Mouse (Mus musculus): ENCODE results near the gene Ric3. TPM values are rescaled to one million over a fixed set of nuclear protein-coding genes. Genes with fewer than 3 reads are reported as not detected.
A peak's percentile ranks its signal among the peaks of the same experiment; 100 is the strongest.

The Ric3 gene
- polyA plus RNA-seq, 1 experiment from 2014 or later, result 38.0 TPM

DNA sequence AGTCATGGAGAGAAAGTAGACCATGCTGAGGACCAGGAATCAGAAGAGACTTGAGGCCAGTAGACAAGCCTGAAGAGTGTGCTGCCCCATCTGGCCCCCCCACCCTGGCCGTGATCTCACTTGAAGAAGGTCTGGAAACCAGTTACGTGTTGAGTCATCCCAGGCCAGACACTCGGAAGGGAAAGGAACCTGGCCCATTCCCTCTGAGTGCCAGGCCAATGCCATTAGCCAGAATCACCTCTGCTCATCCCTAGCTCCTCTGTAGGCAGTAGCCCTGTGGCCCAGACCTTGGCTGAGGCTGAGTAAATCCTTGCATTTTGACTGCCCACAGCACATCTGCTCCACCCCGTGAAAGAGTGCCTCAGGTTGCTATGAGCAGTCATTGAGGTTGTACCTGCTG is 81.2 kb downstream of the Ric3 start:
- H3K27me3 ChIP-seq (ENCODE audit: control insufficient read depth, insufficient read depth, low read depth, low read length), result no peaks in the 10 kb centered on the region
- no peaks in the 10 kb centered on the region for H3K9me3 ChIP-seq (replicated peaks; ENCODE audit: control insufficient read depth, low read length, poor library complexity, severe bottlenecking)
- no peak overlapping the region for H3K27ac ChIP-seq (ENCODE audit: low read length)
- 90% methylated on average over 4 of the region's 4 CpGs for WGBS
- no peaks in the 10 kb centered on the region for H3K4me1 ChIP-seq (ENCODE audit: control insufficient read depth, insufficient read depth, low read length)
- ATAC-seq, result no peak
- no peak overlapping the region for H3K4me3 ChIP-seq (ENCODE audit: low read depth, low read length)
- no peaks in the 10 kb centered on the region for H3K36me3 ChIP-seq (ENCODE audit: control insufficient read depth, insufficient read depth, low read length)
- no peak overlapping the region for H3K4me2 ChIP-seq (ENCODE audit: low read length)
- H3K9ac ChIP-seq (ENCODE audit: low read depth, low read length), result no peak overlapping the region

DNA sequence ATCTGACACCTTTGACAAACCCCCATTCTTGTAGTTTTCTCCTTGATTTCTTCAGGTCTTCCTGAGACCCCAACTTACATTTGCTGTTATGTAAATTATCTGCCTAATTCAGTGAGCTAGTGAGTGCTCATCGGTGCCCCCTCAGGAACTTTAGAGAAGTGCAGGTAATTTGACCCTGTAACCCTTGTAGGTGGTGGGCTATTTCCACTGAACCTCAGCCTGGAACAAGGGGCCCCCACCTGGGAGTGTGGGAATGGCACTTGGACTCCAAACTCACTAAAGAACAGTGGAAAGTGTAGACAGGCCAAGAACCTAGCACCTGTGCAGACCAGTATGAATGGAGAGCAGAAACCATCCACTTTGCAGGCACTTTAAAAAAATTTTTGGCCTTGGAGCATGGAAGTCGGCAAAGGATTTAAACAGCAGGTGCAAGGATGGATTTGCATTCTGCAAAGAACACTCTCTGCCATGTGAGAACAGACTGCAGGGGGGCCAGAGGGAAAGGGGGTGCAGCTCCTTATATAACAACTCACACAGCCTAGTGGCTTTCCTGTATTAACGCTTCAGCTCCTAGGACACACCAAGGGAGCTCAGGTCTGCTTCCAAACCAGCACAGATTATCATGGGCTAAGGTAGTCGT is 82.7 kb downstream of the Ric3 start:
- 0 out of 2 replicates have a peak, but pooled peaks have one; percentile 44 for ATAC-seq
- 39% methylated on average over 4 of the region's 4 CpGs for whole genome bisulfite sequencing
- no peak overlapping the region for H3K9ac ChIP-seq (ENCODE audit: low read depth, low read length)
- H3K27me3 ChIP-seq (ENCODE audit: control insufficient read depth, insufficient read depth, low read depth, low read length), result no peaks in the 10 kb centered on the region
- no peaks in the 10 kb centered on the region for H3K36me3 ChIP-seq (ENCODE audit: control insufficient read depth, insufficient read depth, low read length)
- no peak overlapping the region for H3K27ac ChIP-seq (ENCODE audit: low read length)
- no peaks in the 10 kb centered on the region for H3K4me1 ChIP-seq (ENCODE audit: control insufficient read depth, insufficient read depth, low read length)
- no peaks in the 10 kb centered on the region for H3K9me3 ChIP-seq (replicated peaks; ENCODE audit: control insufficient read depth, low read length, poor library complexity, severe bottlenecking)
- no peak overlapping the region for H3K4me3 ChIP-seq (ENCODE audit: low read depth, low read length)
- no peak overlapping the region for H3K4me2 ChIP-seq (ENCODE audit: low read length)

DNA sequence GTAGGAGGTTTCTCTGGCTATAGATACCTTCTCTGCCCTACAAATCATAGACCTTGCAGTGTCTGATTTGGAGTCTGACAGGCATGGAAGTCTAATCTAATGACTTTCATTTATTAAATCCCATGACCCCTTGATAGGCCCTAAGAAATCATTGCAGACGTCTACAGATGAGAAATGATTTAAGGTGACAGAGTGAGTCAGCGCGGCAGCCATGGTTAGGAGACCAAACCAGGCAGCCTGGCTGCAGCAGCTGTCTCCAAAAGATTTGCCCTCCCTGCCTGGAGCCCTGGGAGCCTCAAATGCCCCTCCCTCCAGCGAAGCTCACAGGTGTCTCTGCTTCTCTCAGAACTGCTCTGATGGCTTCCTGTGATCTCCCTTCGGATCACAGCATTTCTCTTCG is 87.0 kb downstream of the Ric3 start:
- H3K4me1 ChIP-seq (ENCODE audit: control insufficient read depth, insufficient read depth, low read length), result no peaks in the 10 kb centered on the region
- no peak overlapping the region for H3K9ac ChIP-seq (ENCODE audit: low read depth, low read length)
- no peak for ATAC-seq
- 71% methylated on average over 6 of the region's 6 CpGs for WGBS
- H3K4me2 ChIP-seq (ENCODE audit: low read length), result no peak overlapping the region
- H3K27me3 ChIP-seq (ENCODE audit: control insufficient read depth, insufficient read depth, low read depth, low read length), result no peaks in the 10 kb centered on the region
- H3K27ac ChIP-seq (ENCODE audit: low read length), result no peak overlapping the region
- no peaks in the 10 kb centered on the region for H3K36me3 ChIP-seq (ENCODE audit: control insufficient read depth, insufficient read depth, low read length)
- H3K4me3 ChIP-seq (ENCODE audit: low read depth, low read length), result no peak overlapping the region
- no peaks in the 10 kb centered on the region for H3K9me3 ChIP-seq (replicated peaks; ENCODE audit: control insufficient read depth, low read length, poor library complexity, severe bottlenecking)

DNA sequence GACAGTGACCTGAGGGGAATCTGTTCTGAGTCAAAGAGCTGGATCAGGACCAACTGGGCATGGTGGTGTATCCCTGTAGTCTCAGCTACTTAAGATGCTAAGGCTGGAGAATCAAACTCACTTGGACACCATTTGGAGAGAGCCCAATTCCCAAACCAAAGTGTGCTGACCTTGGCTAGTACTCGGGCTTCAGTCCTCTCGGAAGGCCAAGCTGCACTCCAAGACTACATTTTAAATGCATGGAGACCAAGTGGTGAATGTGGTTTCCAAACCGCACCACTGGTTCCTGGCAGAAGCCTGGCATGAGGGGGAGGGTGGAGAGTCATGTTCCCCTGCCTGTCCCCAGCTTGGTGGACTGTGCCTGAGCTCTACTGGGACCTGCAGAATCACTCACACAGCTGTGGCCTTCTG is 89.2 kb downstream of the Ric3 start:
- 88% methylated on average over 3 of the region's 3 CpGs for WGBS
- H3K27me3 ChIP-seq (ENCODE audit: control insufficient read depth, insufficient read depth, low read depth, low read length), result no peaks in the 10 kb centered on the region
- no peak overlapping the region for H3K4me3 ChIP-seq (ENCODE audit: low read depth, low read length)
- H3K9ac ChIP-seq (ENCODE audit: low read depth, low read length), result no peak overlapping the region
- no peaks in the 10 kb centered on the region for H3K36me3 ChIP-seq (ENCODE audit: control insufficient read depth, insufficient read depth, low read length)
- no peaks in the 10 kb centered on the region for H3K4me1 ChIP-seq (ENCODE audit: control insufficient read depth, insufficient read depth, low read length)
- no peak overlapping the region for H3K27ac ChIP-seq (ENCODE audit: low read length)
- ATAC-seq, result no peak
- H3K4me2 ChIP-seq (ENCODE audit: low read length), result no peak overlapping the region
- H3K9me3 ChIP-seq (replicated peaks; ENCODE audit: control insufficient read depth, low read length, poor library complexity, severe bottlenecking), result no peaks in the 10 kb centered on the region

DNA sequence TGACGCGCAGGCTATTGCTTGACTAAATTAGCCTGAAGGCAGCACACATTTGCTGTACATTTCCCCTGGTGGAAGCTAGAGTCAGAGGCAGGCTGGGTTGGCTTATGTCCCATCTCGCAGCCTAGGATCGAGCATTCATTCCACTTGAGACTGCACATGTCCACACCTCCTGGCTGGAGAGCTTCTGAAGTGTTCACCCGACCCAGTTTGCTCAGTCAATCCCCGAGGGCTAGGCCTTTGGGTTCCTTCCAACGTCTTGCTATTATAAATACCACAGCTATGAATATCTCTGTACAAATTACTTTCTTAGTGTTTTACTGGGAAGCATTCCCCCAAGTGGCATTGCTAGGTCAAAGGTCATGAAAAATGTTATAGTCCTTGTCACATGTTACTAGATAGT is 89.9 kb downstream of the Ric3 start:
- Histone ChIP-seq H3K4me1 (ENCODE audit: control insufficient read depth, insufficient read depth, low read length) (no peaks in the 10 kb centered on the region), H3K27ac (ENCODE audit: low read length) (no peak overlapping the region), H3K4me2 (ENCODE audit: low read length) (no peak overlapping the region), H3K9me3 (replicated peaks; ENCODE audit: control insufficient read depth, low read length, poor library complexity, severe bottlenecking) (no peaks in the 10 kb centered on the region), H3K36me3 (ENCODE audit: control insufficient read depth, insufficient read depth, low read length) (no peaks in the 10 kb centered on the region), H3K4me3 (ENCODE audit: low read depth, low read length) (no peak overlapping the region), H3K9ac (ENCODE audit: low read depth, low read length) (no peak overlapping the region), H3K27me3 (ENCODE audit: control insufficient read depth, insufficient read depth, low read depth, low read length) (no peaks in the 10 kb centered on the region)
- 80% methylated on average over 7 of the region's 7 CpGs for WGBS
- no peak for ATAC-seq

DNA sequence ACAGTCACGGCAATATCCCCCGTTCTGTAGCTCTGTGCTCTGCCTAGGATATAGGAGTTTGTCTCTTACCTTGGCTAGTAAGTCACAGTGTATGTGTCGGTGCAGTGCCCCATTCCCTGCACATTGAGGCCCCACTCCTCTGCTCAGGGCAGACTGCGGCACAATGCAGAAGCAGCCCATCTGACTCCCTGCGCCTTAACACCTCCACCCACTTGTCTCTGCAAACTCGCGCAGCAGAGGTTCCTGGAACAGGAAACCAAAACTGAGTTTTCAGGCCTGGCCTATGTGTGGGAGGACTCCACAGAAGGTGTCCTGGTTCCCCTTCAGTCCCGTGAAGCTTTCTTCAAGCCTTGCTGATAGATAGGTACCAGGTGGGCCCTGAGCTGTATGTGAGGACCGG is 91.9 kb downstream of the Ric3 start:
- Histone ChIP-seq H3K27me3 (ENCODE audit: control insufficient read depth, insufficient read depth, low read depth, low read length) (no peaks in the 10 kb centered on the region), H3K9me3 (replicated peaks; ENCODE audit: control insufficient read depth, low read length, poor library complexity, severe bottlenecking) (no peaks in the 10 kb centered on the region), H3K9ac (ENCODE audit: low read depth, low read length) (no peak overlapping the region), H3K4me1 (ENCODE audit: control insufficient read depth, insufficient read depth, low read length) (no peaks in the 10 kb centered on the region), H3K36me3 (ENCODE audit: control insufficient read depth, insufficient read depth, low read length) (no peaks in the 10 kb centered on the region), H3K4me3 (ENCODE audit: low read depth, low read length) (no peak overlapping the region), H3K4me2 (ENCODE audit: low read length) (no peak overlapping the region), H3K27ac (ENCODE audit: low read length) (no peak overlapping the region)
- ATAC-seq, result no peak
- 87% methylated on average over 9 of the region's 9 CpGs for WGBS

DNA sequence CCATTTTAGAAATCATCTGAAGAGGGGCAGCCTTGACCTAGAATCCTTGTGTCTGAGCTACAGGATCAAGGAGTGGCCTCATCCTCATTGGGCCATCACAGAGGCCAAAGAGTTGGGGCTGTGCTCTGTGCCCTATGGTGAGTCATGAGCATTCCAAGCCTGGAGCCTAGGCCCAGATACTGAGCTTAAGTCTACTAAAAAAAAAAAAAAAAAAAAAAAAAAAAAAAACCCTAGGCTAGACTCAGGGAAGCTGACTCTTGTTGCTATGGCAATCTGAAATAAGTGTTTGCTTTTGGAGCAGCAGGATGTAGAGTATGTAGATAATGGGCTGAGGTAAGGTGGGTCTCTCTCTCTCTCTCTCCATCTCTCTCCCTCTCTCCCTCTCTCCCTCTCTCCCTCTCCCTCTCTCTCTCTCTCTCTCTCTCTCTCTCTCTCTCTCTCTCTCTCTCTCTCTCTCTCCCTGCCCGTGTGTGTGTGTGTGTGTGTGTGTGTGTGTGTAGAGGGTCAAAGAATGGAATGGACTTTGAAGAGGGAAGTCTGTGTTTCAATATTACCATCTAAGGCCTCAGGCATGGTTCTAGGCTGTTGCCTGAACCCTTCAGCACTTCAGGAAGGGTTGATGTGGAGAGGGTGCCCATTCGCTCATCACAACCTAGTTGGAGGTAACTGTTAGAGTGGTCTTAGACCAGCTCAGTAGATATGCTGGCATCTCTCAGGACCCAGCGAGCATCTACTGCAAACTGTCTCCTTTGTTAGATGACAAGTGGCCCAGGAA is 97.0 kb downstream of the Ric3 start:
- 87% methylated on average over 2 of the region's 3 CpGs for WGBS
- no peak overlapping the region for H3K27ac ChIP-seq (ENCODE audit: low read length)
- H3K4me2 ChIP-seq (ENCODE audit: low read length), result no peak overlapping the region
- no peaks in the 10 kb centered on the region for H3K36me3 ChIP-seq (ENCODE audit: control insufficient read depth, insufficient read depth, low read length)
- H3K4me1 ChIP-seq (ENCODE audit: control insufficient read depth, insufficient read depth, low read length), result no peaks in the 10 kb centered on the region
- no peak overlapping the region for H3K9ac ChIP-seq (ENCODE audit: low read depth, low read length)
- ATAC-seq, result no peak
- H3K4me3 ChIP-seq (ENCODE audit: low read depth, low read length), result no peak overlapping the region
- no peaks in the 10 kb centered on the region; the same call in 1 of the 2 replicates for H3K27me3 ChIP-seq (ENCODE audit: control insufficient read depth, insufficient read depth, low read depth, low read length)
- no peaks in the 10 kb centered on the region for H3K9me3 ChIP-seq (replicated peaks; ENCODE audit: control insufficient read depth, low read length, poor library complexity, severe bottlenecking)

Other genes with a start within 250 kb of the Ric3 start
- gene Olfr516, start 232.8 kb downstream of the Ric3 start, polyA plus RNA-seq (2015; fragmentation: Nextera tagmentation; extraction: Ambion mirVana), result not detected in 2 replicates
- gene Olfr517, start 211.0 kb downstream of the Ric3 start, polyA plus RNA-seq (2015; fragmentation: Nextera tagmentation; extraction: Ambion mirVana), result not detected in 2 replicates
- gene Olfr518, start 198.3 kb downstream of the Ric3 start, polyA plus RNA-seq (2015; fragmentation: Nextera tagmentation; extraction: Ambion mirVana), result not detected in 2 replicates
- gene Olfr519, start 188.9 kb downstream of the Ric3 start, polyA plus RNA-seq (2015; fragmentation: Nextera tagmentation; extraction: Ambion mirVana), result not detected in 2 replicates
- gene Nlrp10, start 153.2 kb downstream of the Ric3 start, polyA plus RNA-seq (2015; fragmentation: Nextera tagmentation; extraction: Ambion mirVana), result not detected in 2 replicates
- 60.9 and 62.8 TPM in 2 replicates for gene Eif3f, start 148.9 kb downstream of the Ric3 start, polyA plus RNA-seq (2015; fragmentation: Nextera tagmentation; extraction: Ambion mirVana)
- 62.1 and 66.0 TPM in 2 replicates for gene Tub, start 133.0 kb downstream of the Ric3 start, polyA plus RNA-seq (2015; fragmentation: Nextera tagmentation; extraction: Ambion mirVana)
- 101 and 126 TPM in 2 replicates for gene Lmo1, start 91.9 kb upstream of the Ric3 start, polyA plus RNA-seq (2015; fragmentation: Nextera tagmentation; extraction: Ambion mirVana)